Comparison of ENCODE assay signal across 8 mouse cellular contexts in the genomic region with DNA sequence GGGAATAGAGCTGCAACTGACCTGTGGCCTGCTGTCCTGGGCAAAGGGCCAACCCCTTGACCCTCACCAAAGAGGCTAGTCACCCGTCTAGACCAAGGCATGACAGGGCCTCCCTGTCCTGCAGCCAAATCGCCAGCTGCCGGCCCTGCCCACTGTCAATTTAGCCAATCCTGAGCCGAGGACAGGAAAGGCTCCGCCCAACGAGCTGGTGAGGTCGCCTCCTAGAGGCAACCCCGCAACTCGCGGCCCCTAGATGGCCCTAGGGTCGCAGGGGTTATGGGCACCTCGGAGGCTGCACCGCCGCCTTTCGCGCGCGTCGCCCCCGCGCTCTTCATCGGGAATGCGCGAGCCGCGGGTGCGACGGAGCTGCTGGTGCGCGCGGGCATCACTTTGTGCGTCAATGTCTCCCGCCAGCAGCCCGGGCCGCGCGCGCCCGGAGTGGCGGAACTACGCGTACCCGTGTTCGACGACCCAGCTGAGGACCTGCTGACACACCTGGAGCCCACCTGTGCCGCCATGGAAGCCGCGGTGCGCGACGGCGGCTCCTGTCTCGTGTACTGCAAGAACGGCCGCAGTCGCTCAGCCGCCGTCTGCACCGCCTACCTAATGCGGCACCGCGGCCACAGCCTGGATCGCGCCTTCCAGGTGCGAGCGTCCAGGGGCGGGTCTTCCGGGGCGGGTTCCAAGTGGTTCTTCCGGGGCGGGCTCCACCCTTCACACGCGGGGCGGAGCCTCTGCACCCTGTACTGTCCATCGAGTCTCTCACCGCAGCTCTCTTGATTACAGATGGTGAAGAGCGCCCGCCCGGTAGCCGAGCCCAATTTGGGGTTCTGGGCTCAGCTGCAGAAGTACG. TPM values are rescaled to one million over a fixed set of nuclear protein-coding genes. Genes with fewer than 3 reads are reported as not detected.
A peak's percentile ranks its signal among the peaks of the same experiment; 100 is the strongest.
DNase-seq lines count a peak whose midpoint lies in the region; ATAC-seq and TF ChIP-seq lines count a peak whose summit lies in the region.

A gene (plus strand): TSS at position 203 of the 853 bp plus-strand sequence.

- under 1% methylated on average over 81 of the region's 81 CpGs for WGBS in forebrain, embryonic 11.5 days
- under 1% methylated on average over 81 of the region's 81 CpGs for WGBS in heart, embryonic 15.5 days
- WGBS in liver, embryonic 14.5 days (ENCODE audit: insufficient replicate concordance) = under 1% methylated on average over 81 of the region's 81 CpGs
- WGBS in neural tube, embryonic 11.5 days = under 1% methylated on average over 81 of the region's 81 CpGs
- under 1% methylated on average over 81 of the region's 81 CpGs for WGBS in stomach, embryonic 16.5 days

- no peak for TF ChIP-seq EP300 in liver, embryonic 14.5 days (IDR thresholded peaks at IDR 0.05; ENCODE audit: low read depth)

- peaks cover 53% of the 10 kb centered on the region for H3K4me1 ChIP-seq in E14TG2a.4 (replicated peaks; ENCODE audit: low read depth, low read length)
- peaks cover 22% of the 10 kb centered on the region for H3K4me1 ChIP-seq in forebrain, embryonic 11.5 days (replicated peaks; ENCODE audit: control insufficient read depth, insufficient read depth, low read length)
- peaks cover 42% of the 10 kb centered on the region for H3K4me1 ChIP-seq in heart, embryonic 15.5 days (replicated peaks)
- H3K4me1 ChIP-seq in liver, embryonic 14.5 days (replicated peaks; ENCODE audit: control insufficient read depth in 2 of 2, insufficient read depth in 2 of 2, low read length in 1 of 2) = peaks cover 13 to 31% of the 10 kb centered on the region in 2 experiments
- peaks cover 23% of the 10 kb centered on the region for H3K4me1 ChIP-seq in neural tube, embryonic 11.5 days (ENCODE audit: control insufficient read depth, insufficient read depth, low read length)
- H3K4me1 ChIP-seq in stomach, embryonic 16.5 days (ENCODE audit: control insufficient read depth, insufficient read depth, low read length) = peaks cover 29% of the 10 kb centered on the region

- peak within 1 kb of the TSS; percentile 75 for H3K9ac ChIP-seq in forebrain, embryonic 11.5 days (ENCODE audit: low read length)
- peak within 1 kb of the TSS; percentile 72 for H3K9ac ChIP-seq in heart, embryonic 15.5 days
- H3K9ac ChIP-seq in liver, embryonic 14.5 days (replicated peaks) = peak within 1 kb of the TSS; percentile 85
- peak within 1 kb of the TSS; percentile 75 for H3K9ac ChIP-seq in neural tube, embryonic 11.5 days (ENCODE audit: low read length)
- H3K9ac ChIP-seq in stomach, embryonic 16.5 days (ENCODE audit: low read length) = peak within 1 kb of the TSS; percentile 84

- ATAC-seq in forebrain, embryonic 11.5 days (replicated peaks; ENCODE audit: low FRiP score) = peak; percentile 86
- ATAC-seq in heart, embryonic 15.5 days (replicated peaks; ENCODE audit: insufficient number of reproducible peaks, insufficient read depth, low FRiP score, low read depth) = peak; percentile 90
- ATAC-seq in liver, embryonic 14.5 days (ENCODE audit: insufficient read depth) = peak; percentile 92
- peak; percentile 86 for ATAC-seq in neural tube, embryonic 11.5 days (ENCODE audit: insufficient read depth, low FRiP score, low TSS enrichment)
- ATAC-seq in stomach, embryonic 16.5 days (ENCODE audit: insufficient read depth, low FRiP score) = peak; percentile 89

- no peak for TF ChIP-seq CTCF in E14TG2a.4 (conservative IDR thresholded peaks at IDR 0.05; ENCODE audit: low read length)
- TF ChIP-seq CTCF in liver, embryonic 14.5 days (IDR thresholded peaks at IDR 0.05; ENCODE audit: low read depth) = peak; percentile 81

- peak within 1 kb of the TSS; percentile 81 for H3K4me2 ChIP-seq in forebrain, embryonic 11.5 days (ENCODE audit: low read depth, low read length, severe bottlenecking)
- H3K4me2 ChIP-seq in heart, embryonic 15.5 days = peak within 1 kb of the TSS; percentile 90
- peak within 1 kb of the TSS; percentile 95 for H3K4me2 ChIP-seq in liver, embryonic 14.5 days (ENCODE audit: low read depth)
- peak within 1 kb of the TSS; percentile 68 for H3K4me2 ChIP-seq in neural tube, embryonic 11.5 days (ENCODE audit: low read depth)
- H3K4me2 ChIP-seq in stomach, embryonic 16.5 days (ENCODE audit: low read depth, low read length) = peak within 1 kb of the TSS; percentile 80

- peaks cover 31% of the 10 kb centered on the region for H3K27me3 ChIP-seq in E14TG2a.4 (ENCODE audit: insufficient read depth, low read length)
- H3K27me3 ChIP-seq in forebrain, embryonic 11.5 days (ENCODE audit: control insufficient read depth, insufficient read depth, low read length) = no peaks in the 10 kb centered on the region
- H3K27me3 ChIP-seq in heart, embryonic 15.5 days = peaks cover 3% of the 10 kb centered on the region; the same call in 1 of the 2 replicates
- H3K27me3 ChIP-seq in liver, embryonic 14.5 days (ENCODE audit: control insufficient read depth, insufficient read depth, low read length) = no peaks in the 10 kb centered on the region; the same call in none of the 2 replicates
- no peaks in the 10 kb centered on the region for H3K27me3 ChIP-seq in neural tube, embryonic 11.5 days (ENCODE audit: control insufficient read depth, insufficient read depth, low read length)
- H3K27me3 ChIP-seq in stomach, embryonic 16.5 days (ENCODE audit: control insufficient read depth, insufficient read depth, low read length) = no peaks in the 10 kb centered on the region; the same call in 1 of the 2 replicates

- DNase-seq in c-Kit-positive CD71-positive TER-119-negative erythroid progenitor cells, embryonic 14.5 days (ENCODE audit: low read depth) = peak; percentile 76
- DNase-seq in forebrain, embryonic 11.5 days (ENCODE audit: low spot score) = peak; percentile 93
- peak; percentile 95 to 98 for DNase-seq in kidney, postnatal 25 days
- peak; percentile 78 to 82 (median 81) for DNase-seq in liver, embryonic 14.5 days (ENCODE audit: low read depth in 3 of 3, low spot score in 3 of 3)
- DNase-seq in neural tube, embryonic 11.5 days (ENCODE audit: low spot score) = peak; percentile 90

- H3K4me3 ChIP-seq in E14TG2a.4 (replicated peaks; ENCODE audit: low read length) = peak within 1 kb of the TSS; percentile 94
- peak within 1 kb of the TSS; percentile 71 for H3K4me3 ChIP-seq in forebrain, embryonic 11.5 days (ENCODE audit: low read depth, low read length)
- peak within 1 kb of the TSS; percentile 79 for H3K4me3 ChIP-seq in heart, embryonic 15.5 days
- H3K4me3 ChIP-seq in liver, embryonic 14.5 days (ENCODE audit: insufficient read depth in 1 of 2, low read depth in 2 of 2, low read length in 2 of 2) = peak within 1 kb of the TSS; percentile 80 to 86
- H3K4me3 ChIP-seq in neural tube, embryonic 11.5 days (ENCODE audit: low read depth, low read length) = peak within 1 kb of the TSS; percentile 78
- peak within 1 kb of the TSS; percentile 80 for H3K4me3 ChIP-seq in stomach, embryonic 16.5 days (replicated peaks; ENCODE audit: low read length)

- H3K9me3 ChIP-seq in E14TG2a.4 (ENCODE audit: low read length) = no peaks in the 10 kb centered on the region
- no peaks in the 10 kb centered on the region for H3K9me3 ChIP-seq in forebrain, embryonic 11.5 days (ENCODE audit: control insufficient read depth, low read length)
- H3K9me3 ChIP-seq in heart, embryonic 15.5 days (replicated peaks) = no peaks in the 10 kb centered on the region
- no peaks in the 10 kb centered on the region for H3K9me3 ChIP-seq in liver, embryonic 14.5 days (ENCODE audit: control insufficient read depth, low read length)
- H3K9me3 ChIP-seq in neural tube, embryonic 11.5 days (ENCODE audit: control insufficient read depth, low read length) = no peaks in the 10 kb centered on the region
- H3K9me3 ChIP-seq in stomach, embryonic 16.5 days (replicated peaks; ENCODE audit: control insufficient read depth, low read length) = no peaks in the 10 kb centered on the region

- H3K36me3 ChIP-seq in E14TG2a.4 (ENCODE audit: insufficient read depth, low read length) = peaks cover 8% of the 10 kb centered on the region
- H3K36me3 ChIP-seq in forebrain, embryonic 11.5 days (ENCODE audit: control insufficient read depth, insufficient read depth, low read length) = no peaks in the 10 kb centered on the region
- no peaks in the 10 kb centered on the region for H3K36me3 ChIP-seq in heart, embryonic 15.5 days
- H3K36me3 ChIP-seq in liver, embryonic 14.5 days (replicated peaks; ENCODE audit: control insufficient read depth, insufficient read depth, low read depth) = no peaks in the 10 kb centered on the region
- no peaks in the 10 kb centered on the region for H3K36me3 ChIP-seq in neural tube, embryonic 11.5 days (ENCODE audit: control insufficient read depth, insufficient read depth, low read length)
- no peaks in the 10 kb centered on the region for H3K36me3 ChIP-seq in stomach, embryonic 16.5 days (ENCODE audit: control insufficient read depth, insufficient read depth, low read length)

- H3K27ac ChIP-seq in forebrain, embryonic 11.5 days (ENCODE audit: low read depth, low read length) = peak within 1 kb of the TSS; percentile 62
- peak within 1 kb of the TSS; percentile 94 for H3K27ac ChIP-seq in heart, embryonic 15.5 days
- peak within 1 kb of the TSS; percentile 80 for H3K27ac ChIP-seq in liver, embryonic 14.5 days
- peak within 1 kb of the TSS; percentile 74; the same call in 1 of the 2 replicates for H3K27ac ChIP-seq in neural tube, embryonic 11.5 days (ENCODE audit: low read depth, low read length)
- peak within 1 kb of the TSS; percentile 95 for H3K27ac ChIP-seq in stomach, embryonic 16.5 days (ENCODE audit: low read length)

RNA-seq across cellular contexts. Expression of the gene that starts here (rescaled TPM):
- polyA plus RNA-seq in forebrain, embryonic 11.5 days (2014; fragmentation: Nextera tagmentation; extraction: Ambion mirVana) = 16.0 and 19.0 TPM in 2 replicates
- 14.1 and 15.0 TPM in 2 replicates for polyA plus RNA-seq in heart, embryonic 15.5 days (2015; fragmentation: Nextera tagmentation; extraction: Ambion mirVana)
- 5.2 and 6.4 TPM in 2 replicates for polyA plus RNA-seq in liver, embryonic 14.5 days (2012; rRNA removed)
- 4.4 and 5.4 TPM in 2 replicates for polyA plus RNA-seq in liver, embryonic 14.5 days (2014; fragmentation: Nextera tagmentation; extraction: Ambion mirVana)
- polyA plus RNA-seq in neural tube, embryonic 11.5 days (2014; fragmentation: Nextera tagmentation; extraction: Ambion mirVana) = 8.6 and 9.4 TPM in 2 replicates
- polyA plus RNA-seq in stomach, embryonic 16.5 days (2015; fragmentation: Nextera tagmentation; extraction: Ambion mirVana) = 11.4 and 11.9 TPM in 2 replicates

Comparison
In these comparisons a context has a peak if more than half of its experiments do, and no peak if none do; other contexts are left out.
1. Peak in every context shown above with its lines: DNase-seq, ATAC-seq, H3K4me3 ChIP-seq and H3K27ac ChIP-seq.